Mouse (Mus musculus) heart, adult 2 months (tissue): ENCODE measurements around the gene Rab3il1.

Source experiments
- CTCF ChIP-seq: fragments of 200-600 bp; IDR thresholded peaks from 2 replicates; pipeline ENCODE4 v1.8.1; 2022; ENCODE audit warnings: antibody characterized with exemption, mild to moderate bottlenecking, moderate library complexity
- EP300 ChIP-seq: fragments of 200-500 bp; IDR thresholded peaks from 2 replicates; pipeline ENCODE4 v1.6.1; 2011; ENCODE audit warnings: low read depth, low read length, control low read depth; ENCODE audit not compliant: insufficient read depth
- POLR2A ChIP-seq: fragments of 200-500 bp; IDR thresholded peaks from 2 replicates; pipeline ENCODE4 v1.6.1; 2011; ENCODE audit warnings: mild to moderate bottlenecking, low read depth, low read length, control low read depth; ENCODE audit not compliant: insufficient read depth

- no peak for TF ChIP-seq CTCF
- no peak for TF ChIP-seq EP300
- TF ChIP-seq POLR2A: no peak
Observed at GRCm38 (mm10) chr19:9992011-9992958, 9.2 kb upstream of the Rab3il1 start.
